Mouse (Mus musculus): ENCODE data around the gene Lrrc45.

The Lrrc45 gene

DNA sequence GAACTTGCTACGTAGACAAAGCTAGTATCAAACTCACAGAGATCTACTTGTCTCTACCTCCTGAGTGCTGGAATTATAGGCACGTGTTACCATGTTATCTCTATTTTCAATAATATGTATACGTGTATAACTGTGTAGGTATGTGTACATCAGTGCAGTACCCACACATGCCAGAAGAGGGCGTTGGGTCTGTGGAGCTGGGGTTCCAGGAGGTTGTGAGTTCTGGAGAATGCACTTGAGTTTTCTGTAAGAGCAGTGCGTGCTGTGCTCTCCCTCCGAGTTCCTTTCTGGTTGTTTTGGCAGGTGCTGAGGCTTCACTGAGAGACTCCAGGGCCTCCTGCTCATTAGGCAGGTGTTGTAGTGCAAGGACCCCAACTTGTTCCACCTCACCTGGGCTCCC lies 17.2 kb upstream of the Lrrc45 start:
- in situ Hi-C loops (cut with MboI; ENCODE audit: low pct_unique_long_range_greater_than_20kb in 1 of 2, low sequenced_read_pairs in 2 of 2, unreplicated experiment in 1 of 2), result no loop called here

DNA sequence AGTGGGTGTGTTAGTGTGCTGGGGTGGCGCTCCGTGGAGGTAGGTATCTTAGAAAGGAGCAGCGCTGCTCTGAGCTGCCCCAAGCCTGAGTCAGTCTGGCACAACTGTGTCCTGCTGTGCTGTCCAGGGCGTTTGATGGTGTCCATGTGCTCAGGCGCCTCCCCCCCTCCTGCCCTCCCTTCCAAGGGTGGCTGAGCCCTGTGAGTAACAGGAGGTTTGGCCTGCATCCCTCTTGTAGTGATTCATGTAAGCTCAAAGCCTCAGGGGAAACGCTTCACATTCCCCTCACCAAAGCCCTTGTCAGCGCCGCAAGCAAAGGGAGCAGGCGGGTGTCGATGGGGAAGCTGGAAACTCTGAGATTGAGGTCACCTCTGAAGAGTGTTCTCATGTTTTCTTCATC lies 16.0 kb upstream of the Lrrc45 start:
- in situ Hi-C loops (cut with MboI; ENCODE audit: low pct_unique_long_range_greater_than_20kb in 1 of 2, low sequenced_read_pairs in 2 of 2, unreplicated experiment in 1 of 2), result no loop called here

DNA sequence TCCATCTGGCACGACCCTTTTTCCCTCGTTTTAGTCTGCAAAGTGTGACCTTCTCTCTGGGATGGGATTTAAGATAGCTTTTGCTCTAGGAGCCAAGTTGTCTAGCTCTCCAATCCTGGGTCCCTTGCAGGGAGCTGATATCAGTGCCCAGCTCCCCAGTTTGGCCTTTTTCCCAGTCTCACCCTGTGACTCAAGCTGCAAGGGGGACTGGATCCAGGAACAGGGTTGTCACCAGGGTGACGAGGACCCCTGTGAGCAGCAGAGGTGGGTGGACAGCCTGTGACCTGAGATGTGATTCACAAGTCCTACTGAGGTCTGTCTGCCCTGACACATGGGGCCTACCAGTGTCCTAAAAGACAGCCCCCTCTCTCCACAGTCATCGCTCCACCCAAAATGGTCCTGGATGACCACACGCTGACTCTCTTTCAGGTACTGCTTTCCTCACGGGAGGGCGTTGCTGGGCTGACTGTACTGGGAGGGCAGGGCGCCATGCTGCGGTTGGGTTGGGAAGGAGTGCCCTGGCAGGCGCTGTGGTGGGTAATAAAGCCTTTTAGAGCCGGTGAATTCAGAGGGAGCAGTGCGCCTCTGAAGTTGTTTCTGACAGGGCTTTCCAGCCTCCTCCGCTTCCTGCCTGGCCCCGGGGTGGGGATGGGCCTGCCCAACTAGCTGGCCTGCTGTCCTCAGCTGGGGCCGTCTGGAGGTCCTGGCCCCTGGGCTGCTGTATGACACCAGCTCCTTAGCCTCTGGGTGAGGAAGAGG lies 9.8 kb upstream of the Lrrc45 start:
- in situ Hi-C loops (cut with MboI; ENCODE audit: low pct_unique_long_range_greater_than_20kb in 1 of 2, low sequenced_read_pairs in 2 of 2, unreplicated experiment in 1 of 2), result no loop called here

DNA sequence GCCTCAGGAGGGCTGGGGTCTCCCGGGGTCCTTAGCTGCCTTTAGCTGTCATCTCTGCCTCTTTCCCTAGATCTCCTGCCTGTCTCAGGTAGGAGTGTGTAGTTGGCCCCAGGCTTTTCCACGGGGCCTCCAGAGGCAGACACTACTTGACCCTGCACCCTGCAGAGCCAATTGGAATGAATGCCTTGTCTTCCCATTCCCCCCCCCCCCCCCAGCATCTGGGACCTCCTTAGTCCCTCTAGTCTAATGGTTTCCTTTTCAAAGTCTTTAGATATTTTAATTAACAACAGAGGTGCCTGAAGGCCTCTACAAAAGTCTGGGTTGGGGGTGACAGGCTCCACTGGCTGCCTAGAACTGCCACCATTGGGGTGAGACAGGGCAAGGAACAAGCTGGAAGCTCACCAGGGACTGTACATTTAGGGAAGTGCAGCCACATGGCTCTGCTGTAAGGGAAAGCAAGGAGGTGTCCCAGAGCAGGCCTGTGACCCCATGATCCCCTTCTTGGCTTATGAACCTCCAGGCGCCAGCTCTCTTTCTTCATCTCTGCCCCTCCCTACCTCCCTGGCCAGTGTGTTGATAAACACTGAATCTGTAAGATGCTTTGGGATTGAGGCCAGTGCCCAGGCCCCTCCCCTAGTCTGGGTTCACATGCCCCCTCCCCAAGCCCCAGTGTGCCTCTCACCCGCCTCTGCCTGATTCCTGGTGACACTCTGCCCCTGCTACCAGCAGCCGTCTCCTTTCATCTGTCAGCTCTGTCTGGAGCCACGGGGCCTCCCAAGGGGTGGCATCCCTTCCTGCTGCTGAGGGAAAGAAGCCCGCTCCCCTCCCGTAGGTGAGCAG lies 9.0 kb upstream of the Lrrc45 start:
- in situ Hi-C loops (cut with MboI; ENCODE audit: low pct_unique_long_range_greater_than_20kb in 1 of 2, low sequenced_read_pairs in 2 of 2, unreplicated experiment in 1 of 2), result no loop called here

DNA sequence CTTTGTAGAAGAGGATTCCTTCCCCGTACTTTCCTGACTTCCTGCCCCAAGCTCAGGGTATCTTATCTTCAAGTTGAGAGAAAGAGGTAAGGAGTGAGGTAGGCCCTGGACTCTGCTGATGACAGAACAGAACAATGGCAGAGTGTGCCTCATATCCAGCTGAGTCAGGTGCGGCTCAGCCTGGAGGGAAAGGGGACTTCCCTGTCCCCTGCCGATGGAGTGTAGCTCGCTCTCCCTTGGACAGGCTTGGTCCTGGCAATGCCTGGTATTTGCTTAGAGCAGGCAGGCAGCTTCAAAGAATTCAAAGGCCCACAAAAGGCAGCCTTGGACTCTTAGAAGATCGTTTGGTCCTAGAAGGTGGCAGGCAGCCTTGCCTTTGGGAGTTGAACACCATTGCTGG lies 7.6 kb upstream of the Lrrc45 start:
- in situ Hi-C loops (cut with MboI; ENCODE audit: low pct_unique_long_range_greater_than_20kb in 1 of 2, low sequenced_read_pairs in 2 of 2, unreplicated experiment in 1 of 2), result no loop called here

DNA sequence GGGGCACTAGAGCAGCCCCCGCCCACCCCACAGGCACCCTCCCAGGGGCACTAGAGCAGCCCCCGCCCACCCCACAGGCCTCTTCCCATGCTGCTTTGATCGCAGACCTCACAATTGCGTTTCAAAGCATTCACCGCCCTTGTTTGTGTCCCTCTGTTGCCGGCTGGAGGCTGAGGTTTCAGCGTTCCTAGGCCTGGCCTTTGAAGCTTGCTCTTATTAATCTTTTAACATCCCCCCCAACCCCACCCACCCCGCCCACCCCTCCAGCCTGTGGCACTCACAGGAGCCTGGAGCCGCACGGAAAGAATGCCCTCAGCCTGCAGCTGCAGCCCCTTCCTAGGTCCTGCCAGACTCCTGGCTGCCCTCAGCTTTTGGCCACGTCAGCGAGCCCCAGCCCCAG lies 6.5 kb upstream of the Lrrc45 start:
- in situ Hi-C loops (cut with MboI; ENCODE audit: low pct_unique_long_range_greater_than_20kb in 1 of 2, low sequenced_read_pairs in 2 of 2, unreplicated experiment in 1 of 2), result no loop called here

DNA sequence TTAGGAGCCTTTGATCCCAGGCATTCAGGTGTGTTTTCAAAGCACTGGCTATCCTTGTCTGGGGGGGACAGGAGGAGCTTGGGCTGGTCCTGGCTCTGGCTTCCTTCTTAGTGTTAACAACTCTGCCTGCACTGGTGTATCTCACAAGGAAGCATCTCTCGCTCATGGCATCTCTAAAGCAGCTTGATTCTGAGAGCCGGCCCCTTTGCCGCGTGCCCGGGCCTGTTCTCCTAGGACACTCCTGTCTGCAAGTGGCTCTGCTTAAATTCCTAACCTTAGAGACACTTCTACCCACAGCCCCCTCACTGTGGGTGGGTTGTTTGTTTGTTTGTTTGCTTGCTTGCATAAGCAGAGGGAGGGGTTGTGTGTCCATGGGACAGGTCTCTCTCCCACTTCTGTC lies 5.8 kb upstream of the Lrrc45 start:
- in situ Hi-C loops (cut with MboI; ENCODE audit: low pct_unique_long_range_greater_than_20kb in 1 of 2, low sequenced_read_pairs in 2 of 2, unreplicated experiment in 1 of 2), result no loop called here

DNA sequence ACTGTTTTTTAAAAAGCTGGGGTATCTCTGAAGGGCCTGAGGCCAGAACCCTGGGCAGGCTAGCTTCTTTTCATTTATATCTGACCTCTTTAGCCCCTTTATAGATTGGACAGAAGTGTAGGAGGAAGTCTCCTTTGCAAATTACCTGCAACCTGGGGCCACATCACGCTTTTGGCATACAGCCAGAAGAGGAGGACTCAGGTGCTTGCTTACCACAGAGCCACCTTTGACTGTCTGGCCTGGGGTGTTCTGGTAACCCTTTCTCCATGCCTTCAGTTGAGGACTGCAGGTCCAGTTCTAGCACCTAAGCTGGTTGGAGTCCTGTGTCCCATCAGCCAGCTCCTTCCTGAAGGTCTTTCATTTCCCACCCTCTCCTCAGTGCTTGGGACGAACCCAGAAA lies 4.2 kb upstream of the Lrrc45 start:
- in situ Hi-C loops (cut with MboI; ENCODE audit: low pct_unique_long_range_greater_than_20kb in 1 of 2, low sequenced_read_pairs in 2 of 2, unreplicated experiment in 1 of 2), result no loop called here

DNA sequence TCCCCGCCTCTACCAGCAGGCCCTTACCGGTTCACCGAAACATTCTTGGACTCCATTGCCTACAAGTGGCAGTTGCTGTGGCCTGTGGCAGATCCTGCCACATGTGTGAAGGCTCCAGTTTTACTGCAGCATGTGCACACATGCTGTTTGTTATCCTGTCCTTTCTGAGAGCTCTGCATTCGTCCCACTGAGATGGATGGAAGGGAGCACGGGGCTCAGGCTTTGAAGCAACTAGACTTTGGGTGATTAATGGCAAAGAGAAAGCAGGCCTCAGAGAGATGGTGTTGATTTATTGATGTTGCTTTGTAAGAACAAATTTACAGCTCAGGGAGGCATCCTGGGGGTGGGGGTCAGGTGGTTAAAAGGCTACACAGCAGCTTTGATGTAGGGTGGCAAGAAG lies 3.1 kb upstream of the Lrrc45 start:
- in situ Hi-C loops (cut with MboI; ENCODE audit: low pct_unique_long_range_greater_than_20kb in 1 of 2, low sequenced_read_pairs in 2 of 2, unreplicated experiment in 1 of 2), result no loop called here

DNA sequence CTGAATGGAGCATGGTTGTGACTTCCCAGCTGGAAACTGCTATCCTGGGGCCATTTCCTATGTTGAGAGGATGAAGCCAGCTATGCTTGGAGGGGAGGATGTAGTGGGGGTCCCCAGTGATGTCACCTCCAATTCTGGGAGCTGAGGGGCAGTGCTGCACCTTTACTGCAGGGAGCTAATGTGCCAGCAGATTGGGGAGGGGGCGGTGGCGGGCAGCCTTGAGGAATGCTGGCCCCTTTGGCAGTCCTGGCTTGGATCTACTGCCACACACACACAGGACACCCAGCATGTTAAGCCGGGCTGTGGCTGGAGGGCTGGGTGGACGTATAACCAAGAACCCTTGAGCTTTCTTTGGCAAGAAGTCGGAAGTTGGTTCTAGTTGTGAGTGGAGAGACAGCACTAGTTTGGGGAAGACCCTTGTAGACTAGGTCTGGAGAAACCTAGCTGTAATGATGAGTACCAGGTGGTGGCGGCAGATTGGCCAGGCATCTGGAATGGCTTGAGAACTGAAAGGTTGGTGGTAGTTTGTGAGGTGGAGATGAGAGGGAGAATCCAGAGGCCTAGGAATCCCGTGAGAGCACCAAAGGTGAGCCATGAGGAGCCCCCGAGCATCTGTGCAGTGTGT lies 1.6 kb upstream of the Lrrc45 start:
- in situ Hi-C loops (cut with MboI; ENCODE audit: low pct_unique_long_range_greater_than_20kb in 1 of 2, low sequenced_read_pairs in 2 of 2, unreplicated experiment in 1 of 2), result no loop called here

DNA sequence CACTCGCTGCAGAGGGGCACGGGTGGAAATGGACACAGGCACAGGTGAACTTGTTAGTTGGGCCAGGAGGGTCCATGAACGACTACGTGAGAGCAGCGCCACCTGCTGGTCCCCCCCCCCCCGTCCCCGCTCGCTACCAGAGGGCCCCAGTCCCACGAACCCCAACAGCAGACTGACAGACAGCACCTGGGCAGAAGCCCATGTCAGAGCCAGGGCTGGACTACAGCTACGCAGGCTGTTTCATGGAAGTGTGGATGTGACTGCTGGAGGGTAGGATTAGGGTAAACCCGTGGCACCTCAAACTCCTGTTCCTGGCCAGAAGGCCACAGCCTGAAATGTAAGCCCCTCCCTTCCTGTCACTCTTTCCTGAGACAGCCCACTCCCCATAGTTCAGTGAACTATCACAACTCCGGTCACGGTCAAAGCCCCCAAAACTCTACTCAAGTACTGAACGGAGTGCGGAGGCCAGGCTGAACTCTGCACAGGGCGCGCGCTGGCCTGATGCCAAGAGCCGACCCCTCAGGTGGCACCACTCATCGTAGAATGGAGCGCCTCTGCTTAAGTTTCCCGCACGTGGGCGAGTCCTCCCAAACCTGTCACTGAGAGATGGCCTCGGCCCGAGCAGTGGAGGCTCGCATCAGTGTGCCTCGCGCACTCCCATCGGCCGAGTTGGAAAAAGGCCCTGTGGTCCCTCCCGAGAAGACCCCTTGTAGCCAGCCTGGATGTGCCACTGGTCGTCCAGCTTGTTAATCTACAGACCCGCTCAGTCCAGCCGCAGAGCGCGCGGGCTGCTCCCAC lies 755 bp upstream of the Lrrc45 start:
- in situ Hi-C loops (cut with MboI; ENCODE audit: low pct_unique_long_range_greater_than_20kb in 1 of 2, low sequenced_read_pairs in 2 of 2, unreplicated experiment in 1 of 2), result no loop called here

DNA sequence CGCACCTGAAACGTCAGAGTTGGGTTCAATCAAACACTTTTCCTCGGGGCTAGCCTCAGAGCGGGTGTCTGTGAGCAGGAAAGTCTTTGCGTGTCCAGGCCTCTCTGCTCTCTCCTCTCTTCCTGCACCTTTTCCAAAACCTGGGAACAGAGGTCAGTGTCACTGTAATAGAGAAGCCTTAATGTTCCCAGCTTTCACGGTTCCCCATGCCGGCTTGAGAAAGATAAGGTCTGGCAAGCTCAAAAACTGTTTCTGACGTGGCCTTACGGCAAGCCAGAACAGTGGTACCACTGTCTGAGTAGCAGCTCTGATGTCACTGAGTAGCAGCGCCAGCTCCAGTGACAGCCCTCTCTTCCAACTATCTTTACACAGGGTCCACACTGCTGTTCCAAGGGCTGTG lies 821 bp downstream of the Lrrc45 start:
- in situ Hi-C loops (cut with MboI; ENCODE audit: low pct_unique_long_range_greater_than_20kb in 1 of 2, low sequenced_read_pairs in 2 of 2, unreplicated experiment in 1 of 2), result no loop called here

DNA sequence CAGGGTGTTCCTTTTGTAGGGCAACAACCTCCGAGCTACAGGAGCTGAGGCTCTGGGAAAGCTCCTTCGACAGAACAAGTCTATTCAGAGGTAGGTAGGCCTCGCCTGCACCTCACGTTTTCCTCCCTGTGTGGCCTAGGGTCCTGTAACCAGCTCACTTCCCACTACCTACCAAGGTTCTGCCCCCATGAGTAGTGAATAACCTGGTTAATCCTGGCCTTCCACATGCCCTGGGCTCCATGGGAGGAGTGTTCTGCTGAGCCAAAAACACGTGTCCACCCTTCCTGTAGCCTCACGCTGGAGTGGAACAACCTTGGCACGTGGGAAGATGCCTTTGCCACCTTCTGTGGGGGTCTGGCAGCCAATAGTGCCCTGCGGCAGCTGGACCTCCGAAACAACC lies 1.4 kb downstream of the Lrrc45 start:
- in situ Hi-C loops (cut with MboI; ENCODE audit: low pct_unique_long_range_greater_than_20kb in 1 of 2, low sequenced_read_pairs in 2 of 2, unreplicated experiment in 1 of 2), result no loop called here

DNA sequence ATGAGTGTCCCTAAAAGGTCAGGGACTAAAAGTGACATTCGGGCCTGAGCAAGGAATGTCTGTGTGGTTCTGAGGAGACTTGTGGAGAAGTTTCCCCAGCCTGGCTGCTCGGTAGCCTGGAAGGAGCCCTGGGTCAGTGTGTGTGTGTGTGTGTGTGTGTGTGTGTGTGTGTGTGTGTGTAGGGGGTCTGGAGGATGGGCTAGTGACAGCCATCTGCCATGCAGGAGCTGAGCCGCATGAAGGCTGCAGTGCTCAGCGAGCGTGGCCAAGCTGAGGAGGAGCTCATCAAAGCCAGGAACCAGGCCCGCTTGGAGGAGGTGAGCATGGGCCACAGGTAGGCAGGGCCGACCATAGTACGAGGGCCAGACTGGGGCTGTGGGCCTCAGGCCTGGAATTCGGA lies 5.5 kb downstream of the Lrrc45 start:
- in situ Hi-C loops (cut with MboI; ENCODE audit: low pct_unique_long_range_greater_than_20kb in 1 of 2, low sequenced_read_pairs in 2 of 2, unreplicated experiment in 1 of 2), result no loop called here

DNA sequence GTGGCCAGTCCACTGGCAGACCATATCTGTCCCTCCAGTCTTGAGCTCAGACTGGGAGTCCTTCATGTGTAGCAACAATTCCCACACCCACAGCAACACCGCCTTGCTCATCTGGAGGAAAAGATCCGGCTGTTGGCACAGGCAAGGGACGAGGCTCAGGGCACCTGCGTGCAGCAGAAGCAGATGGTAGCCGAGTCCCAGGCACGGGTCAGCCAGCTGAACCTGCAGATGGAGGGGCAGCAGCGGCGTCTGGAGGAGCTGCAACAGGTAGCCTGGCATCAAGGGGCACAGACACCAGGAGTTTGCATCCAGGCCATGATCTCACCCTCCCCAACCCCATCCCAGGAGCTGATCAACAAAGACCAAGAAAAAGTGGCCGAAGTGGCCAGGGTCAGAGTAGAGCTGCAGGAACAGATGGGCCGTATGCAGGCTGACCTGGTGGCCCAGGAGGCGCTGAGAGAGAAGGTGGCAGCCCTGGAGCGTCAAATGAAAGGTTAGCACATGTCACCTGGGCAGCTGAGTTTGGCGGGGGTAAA lies 6.2 kb downstream of the Lrrc45 start:
- in situ Hi-C loops (cut with MboI; ENCODE audit: low pct_unique_long_range_greater_than_20kb in 1 of 2, low sequenced_read_pairs in 2 of 2, unreplicated experiment in 1 of 2), result loop anchor here in 1 of 2 experiments (10.0 kb wide), 2 partner anchors 185 to 315 kb away; partner anchors contain the start of gene Cd7

DNA sequence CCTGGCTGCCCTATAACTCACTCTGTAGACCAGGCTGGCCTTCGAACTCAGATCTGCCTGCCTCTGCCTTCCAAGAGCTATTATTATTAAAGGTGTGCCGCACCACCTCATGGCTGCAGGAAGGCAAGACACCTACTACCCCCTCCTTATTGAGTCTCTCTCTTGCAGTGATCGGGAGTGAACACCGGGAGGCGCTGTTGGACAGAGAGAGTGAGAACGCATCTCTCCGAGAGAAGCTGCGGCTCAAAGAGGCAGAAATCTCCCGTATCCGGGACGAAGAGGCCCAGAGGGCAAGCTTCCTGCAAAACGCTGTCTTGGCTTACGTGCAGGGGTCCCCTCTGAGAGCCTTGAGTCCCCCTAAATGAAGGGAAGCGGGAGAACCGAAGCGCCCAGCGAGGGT lies 6.7 kb downstream of the Lrrc45 start:
- in situ Hi-C loops (cut with MboI; ENCODE audit: low pct_unique_long_range_greater_than_20kb in 1 of 2, low sequenced_read_pairs in 2 of 2, unreplicated experiment in 1 of 2), result loop anchor here in 1 of 2 experiments (10.0 kb wide), 2 partner anchors 184 to 314 kb away; partner anchors contain the start of gene Cd7

DNA sequence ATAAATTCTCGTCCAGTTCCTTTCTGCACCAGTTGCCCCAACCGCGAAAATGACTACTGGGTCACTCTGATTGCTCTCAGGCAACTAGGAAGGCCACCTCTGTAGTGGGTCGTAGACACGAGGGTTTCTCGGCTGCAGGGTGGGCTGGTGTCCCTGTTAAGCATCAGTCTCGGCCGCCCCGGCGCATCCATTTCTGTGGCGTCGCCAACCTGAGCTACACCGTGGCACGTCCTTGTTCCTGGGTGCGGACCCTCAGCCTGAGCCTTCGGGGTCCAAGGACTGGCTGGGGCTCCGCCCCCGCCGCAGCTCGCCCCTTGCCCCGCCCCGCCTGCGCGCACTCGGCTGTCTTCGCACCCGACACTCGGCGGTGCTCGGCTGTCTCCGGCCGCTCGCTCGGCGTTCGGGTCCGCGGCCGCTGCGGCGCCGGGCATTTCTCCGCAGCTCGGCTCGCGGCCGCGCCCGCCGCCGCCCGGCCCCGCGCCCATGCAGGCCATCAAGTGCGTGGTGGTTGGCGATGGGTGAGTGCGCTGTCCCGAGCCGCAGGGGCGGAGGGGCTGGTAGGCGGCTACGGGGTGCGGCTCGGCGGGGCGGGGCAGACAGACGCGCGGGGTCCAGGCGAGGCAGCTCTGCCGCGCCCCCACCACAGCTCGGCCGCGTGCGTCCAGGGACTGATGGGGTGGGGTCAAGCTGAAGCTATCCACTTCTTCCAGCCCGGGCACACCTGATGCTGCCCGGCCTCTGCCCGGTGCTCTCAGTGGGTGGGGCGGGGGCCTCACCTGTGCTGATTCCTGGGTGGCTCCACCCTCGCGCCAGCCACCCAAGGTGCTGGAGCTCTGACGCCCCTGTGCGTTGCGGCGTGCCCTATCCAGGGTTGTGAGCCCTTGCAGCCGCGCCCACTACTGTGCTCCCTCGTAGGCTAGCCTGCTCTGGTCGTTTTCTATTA lies 7.7 kb downstream of the Lrrc45 start, which contains the start of gene Rac3:
Rac3 (plus strand) TSS at position 347 of the 943 bp plus-strand sequence.
- in situ Hi-C loops (cut with MboI; ENCODE audit: low pct_unique_long_range_greater_than_20kb in 1 of 2, low sequenced_read_pairs in 2 of 2, unreplicated experiment in 1 of 2), result loop anchor here in 1 of 2 experiments (10.0 kb wide), 2 partner anchors 183 to 313 kb away; partner anchors contain the start of gene Cd7
